Mouse (Mus musculus) liver, adult 2 months (tissue): ENCODE results near the gene Qser1.

Source experiments
- CTCF ChIP-seq: fragments of 200-500 bp; IDR thresholded peaks from 2 replicates; pipeline ENCODE4 v1.5.1; 2011; ENCODE audit warnings: low read depth, low read length, control low read depth
- POLR2A ChIP-seq: fragments of 200-500 bp; IDR thresholded peaks from 2 replicates; pipeline ENCODE4 v1.6.1; 2011; ENCODE audit warnings: low read length, control low read depth; ENCODE audit not compliant: insufficient read depth; ENCODE audit errors: extremely low read depth

DNA sequence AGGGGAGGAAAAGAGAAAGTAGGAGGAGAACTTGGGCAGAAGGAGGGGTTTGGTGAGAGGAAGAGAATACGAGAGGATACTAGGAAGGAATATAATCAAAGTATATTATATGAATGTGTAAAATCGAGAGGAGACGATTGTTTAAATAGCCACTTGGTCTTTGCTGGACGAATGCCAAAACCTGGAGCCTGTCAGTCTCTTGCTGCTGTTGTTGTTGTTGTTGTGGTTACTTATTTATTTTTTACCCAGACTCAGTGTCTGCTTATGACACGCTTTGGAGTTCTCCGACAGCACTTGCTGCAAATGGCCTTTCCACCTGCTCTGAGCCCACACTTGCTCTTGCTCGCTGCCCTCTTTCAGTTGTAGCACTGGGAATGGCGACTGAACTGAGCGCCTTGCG lies 43.9 kb upstream of the Qser1 start:
- no peak for TF ChIP-seq CTCF
- no peak for TF ChIP-seq POLR2A
